Mouse (Mus musculus) cerebellum, adult 11 months (tissue): ENCODE measurements around the gene Rab6b.

Experiments used
- DNase-seq: peaks from one replicate; pipeline ENCODE4 v3.0.0; 2022

Rab6b gene

GRCm38 (mm10) chr9:103208802-103209423 lies 97.3 kb downstream of the Rab6b start:
- no peak for DNase-seq

- no peak for DNase-seq
Observed at GRCm38 (mm10) chr9:103212654-103213420, 101.2 kb downstream of the Rab6b start.

- DNase-seq: no peak
Observed at GRCm38 (mm10) chr9:103213631-103214030, 102.0 kb downstream of the Rab6b start.

GRCm38 (mm10) chr9:103214281-103214680 lies 102.7 kb downstream of the Rab6b start:
- DNase-seq: no peak

- DNase-seq: no peak
Observed at GRCm38 (mm10) chr9:103224721-103225120, 113.1 kb downstream of the Rab6b start.

GRCm38 (mm10) chr9:103225464-103225863 lies 113.9 kb downstream of the Rab6b start:
- no peak for DNase-seq

GRCm38 (mm10) chr9:103226806-103227205 lies 115.2 kb downstream of the Rab6b start:
- no peak for DNase-seq

GRCm38 (mm10) chr9:103227760-103228159 lies 116.2 kb downstream of the Rab6b start:
- DNase-seq: no peak

- no peak for DNase-seq
Observed at GRCm38 (mm10) chr9:103228370-103229003, 116.9 kb downstream of the Rab6b start.

GRCm38 (mm10) chr9:103229037-103229867 lies 117.7 kb downstream of the Rab6b start:
- DNase-seq: no peak

- peak; percentile 11 for DNase-seq
Observed at GRCm38 (mm10) chr9:103230151-103230951, 118.8 kb downstream of the Rab6b start, which contains the start of the genes Gm20425 and Trf. TSS of gene Gm20425 (minus strand) at chr9:103230307. TSS of gene Trf (minus strand) at chr9:103230444.

GRCm38 (mm10) chr9:103232232-103233005 lies 120.8 kb downstream of the Rab6b start:
- DNase-seq: no peak

- DNase-seq: no peak
Observed at GRCm38 (mm10) chr9:103233006-103233395, 121.4 kb downstream of the Rab6b start.

- DNase-seq: no peak
Observed at GRCm38 (mm10) chr9:103234059-103234458, 122.5 kb downstream of the Rab6b start.

- DNase-seq: no peak
Observed at GRCm38 (mm10) chr9:103234565-103235165, 123.1 kb downstream of the Rab6b start.
